Mouse (Mus musculus) kidney, postnatal 25 days (tissue): ENCODE results near the gene Jak1.

Experiments
- DNase-seq, 2 experiments: peaks; one replicate each; pipeline ENCODE4 v3.0.0; 2021; ENCODE audit warnings: mixed read lengths in 2 of 2

Jak1 gene

DNA sequence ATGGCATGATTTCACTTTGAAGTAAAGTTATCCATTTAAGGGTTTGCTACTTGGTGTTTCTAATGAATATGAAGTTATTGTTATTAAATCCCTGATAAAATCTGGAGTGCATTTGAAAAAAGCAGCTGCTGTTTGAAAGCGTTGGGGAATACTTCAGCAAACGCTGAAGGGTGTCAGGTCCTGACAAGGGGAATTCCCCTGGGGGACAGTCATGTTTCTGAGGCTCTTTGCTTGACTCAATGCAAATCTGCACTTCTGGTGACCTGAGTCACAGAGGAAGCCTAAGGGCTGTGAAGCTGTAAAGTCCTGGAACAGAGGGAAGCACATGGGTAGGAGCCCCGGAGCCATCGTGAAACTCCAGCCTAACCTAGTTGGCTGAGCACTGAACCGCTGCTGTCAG is 123.3 kb downstream of the Jak1 start:
- no peak for DNase-seq

DNA sequence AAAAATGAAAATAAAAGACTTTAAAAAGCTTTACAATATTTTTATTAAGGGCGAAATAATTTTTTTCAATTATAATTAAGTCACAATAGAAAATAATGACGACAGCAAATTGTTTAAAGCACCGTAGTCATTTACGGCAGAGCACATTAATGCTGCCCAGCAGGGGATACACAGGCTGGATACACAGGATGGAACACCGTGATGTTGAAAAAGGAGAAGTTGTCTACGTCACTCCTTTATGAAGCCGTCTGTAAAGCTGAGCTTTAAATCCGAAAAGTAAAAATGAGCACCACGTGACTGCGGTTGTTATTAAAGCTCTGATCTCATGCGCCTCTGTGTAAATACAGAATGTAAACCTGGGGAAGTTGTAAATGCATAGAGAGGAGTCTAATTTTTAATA is 127.1 kb downstream of the Jak1 start:
- DNase-seq = no peak

DNA sequence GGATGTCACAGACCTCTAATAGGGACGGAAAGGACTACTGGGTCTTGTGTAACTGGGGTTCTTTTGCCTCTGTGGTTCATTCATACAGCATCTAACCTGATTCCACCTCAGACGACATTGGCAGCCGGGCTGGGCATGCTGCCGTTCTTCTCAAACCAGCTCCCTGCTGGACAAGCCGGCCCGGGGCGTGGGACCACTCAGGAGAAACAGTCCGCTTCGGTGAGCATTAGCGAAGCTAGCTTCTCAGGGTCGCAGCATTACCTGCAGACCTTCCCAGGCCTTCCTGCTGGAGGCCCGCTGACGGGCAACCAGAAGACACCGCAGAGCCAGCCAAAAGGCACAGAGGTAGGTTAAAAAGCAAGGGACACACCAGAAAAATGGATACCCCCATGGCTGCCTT is 129.2 kb downstream of the Jak1 start:
- no peak for DNase-seq

DNA sequence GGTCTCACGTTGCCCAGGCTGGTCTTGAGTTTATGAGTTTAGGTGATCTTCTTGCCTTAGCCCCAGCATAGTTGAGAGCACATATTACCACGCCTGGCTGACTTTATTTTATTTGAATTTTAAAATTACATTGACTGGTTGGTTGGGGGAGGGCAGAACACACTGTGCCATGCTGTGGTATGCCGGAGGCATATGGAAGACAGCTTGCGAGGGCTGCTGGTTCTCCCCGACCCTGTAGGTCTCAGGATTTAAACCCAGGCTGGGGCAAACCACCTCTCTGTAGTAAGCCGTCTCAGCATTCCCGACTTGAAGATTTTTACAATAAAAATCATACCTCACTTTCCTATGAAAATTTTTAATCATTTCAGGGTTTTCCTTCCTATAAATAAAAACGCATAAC is 130.1 kb downstream of the Jak1 start:
- DNase-seq = no peak

DNA sequence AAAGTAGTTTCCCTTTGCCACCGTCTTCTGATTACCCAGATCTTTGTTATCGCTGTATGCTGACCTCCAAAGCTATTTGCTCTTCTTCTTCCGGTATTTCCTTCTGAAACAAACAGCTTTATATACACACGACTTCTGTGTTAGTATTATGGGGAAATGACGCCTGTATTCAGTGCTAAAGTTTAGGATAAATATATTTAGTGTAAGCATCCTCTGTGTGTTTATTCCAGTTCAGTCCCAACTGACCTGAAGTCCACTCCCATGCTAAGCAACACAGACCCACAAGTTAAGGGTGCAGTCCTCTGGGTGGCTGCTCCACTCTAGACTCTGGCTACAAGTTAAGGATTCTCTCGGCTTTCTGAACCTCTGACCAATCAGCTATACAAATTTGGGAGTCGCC is 144.1 kb downstream of the Jak1 start:
- DNase-seq = no peak

DNA sequence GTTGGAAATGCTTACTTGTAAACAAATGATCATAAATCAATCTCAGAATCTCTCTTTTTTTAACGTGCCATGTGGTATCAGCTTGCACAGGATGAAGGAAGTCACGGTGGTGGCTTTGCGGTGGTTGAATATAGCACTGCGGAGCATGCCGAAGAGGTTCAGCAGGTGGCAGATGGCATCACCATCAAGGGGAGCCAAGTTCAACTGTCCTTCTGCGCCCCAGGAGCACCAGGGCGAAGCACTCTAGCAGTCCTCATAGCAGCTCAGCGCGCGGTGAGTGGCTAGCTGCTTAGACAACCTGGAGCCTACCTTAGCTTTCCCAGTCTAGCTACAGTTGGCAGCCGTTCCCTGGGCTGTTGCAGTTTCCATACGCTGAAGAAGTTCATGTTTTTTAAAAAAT is 158.0 kb downstream of the Jak1 start:
- no peak for DNase-seq
